Mouse (Mus musculus) liver, embryonic 12.5 days (tissue): ENCODE measurements at regions not wholly inside any gene's neighbourhood (a gene's known extent, or its start where the extent isn't known, plus 50 kb on each side); places are given as distances from the start of the nearest gene placed in this dataset.
A peak's percentile ranks its signal among the peaks of the same experiment; 100 is the strongest.

ENCODE experiments used
- ATAC-seq: fragments of 200-750 bp; cut with Nextera tagmentation; 2 replicates; pipeline ENCODE4 v1.8.0; 2017; ENCODE audit warnings: moderate number of reproducible peaks, mild to moderate bottlenecking, moderate library complexity
- H3K27ac ChIP-seq: fragments of 300-500 bp; sonication (generic); 2 replicates; pipeline ENCODE4 v1.5.1; 2016; ENCODE audit warnings: mild to moderate bottlenecking
- H3K27me3 ChIP-seq: fragments of 300-500 bp; sonication (generic); replicated peaks from 2 replicates; pipeline ENCODE4 v1.6.1; 2016; ENCODE audit warnings: mild to moderate bottlenecking, moderate library complexity
- H3K36me3 ChIP-seq: fragments of 300-500 bp; sonication (generic); 2 replicates; pipeline ENCODE4 v1.6.1; 2016; ENCODE audit warnings: mild to moderate bottlenecking, moderate library complexity
- H3K4me1 ChIP-seq: fragments of 300-500 bp; sonication (generic); 2 replicates; pipeline ENCODE4 v1.6.1; 2016
- H3K4me2 ChIP-seq: fragments of 300-500 bp; sonication (generic); 2 replicates; pipeline ENCODE4 v1.6.1; 2016; ENCODE audit warnings: mild to moderate bottlenecking, moderate library complexity
- H3K4me3 ChIP-seq: fragments of 300-500 bp; sonication (generic); 2 replicates; pipeline ENCODE4 v1.5.1; 2016; ENCODE audit warnings: mild to moderate bottlenecking, moderate library complexity
- H3K9ac ChIP-seq: fragments of 300-500 bp; sonication (generic); 2 replicates; pipeline ENCODE4 v1.6.1; 2016; ENCODE audit warnings: mild to moderate bottlenecking, moderate library complexity
- H3K9me3 ChIP-seq: fragments of 300-500 bp; sonication (generic); replicated peaks from 2 replicates; pipeline ENCODE4 v1.6.1; 2016; ENCODE audit warnings: mild to moderate bottlenecking, moderate library complexity
- WGBS: fragments of 180-500 bp; shearing (Covaris S2); methylation state at CpG from one replicate; pipeline ENCODE4 v1.1.7; 2016; ENCODE audit not compliant: insufficient replicate concordance; 5-methylcytosine and 5-hydroxymethylcytosine counted together

DNA sequence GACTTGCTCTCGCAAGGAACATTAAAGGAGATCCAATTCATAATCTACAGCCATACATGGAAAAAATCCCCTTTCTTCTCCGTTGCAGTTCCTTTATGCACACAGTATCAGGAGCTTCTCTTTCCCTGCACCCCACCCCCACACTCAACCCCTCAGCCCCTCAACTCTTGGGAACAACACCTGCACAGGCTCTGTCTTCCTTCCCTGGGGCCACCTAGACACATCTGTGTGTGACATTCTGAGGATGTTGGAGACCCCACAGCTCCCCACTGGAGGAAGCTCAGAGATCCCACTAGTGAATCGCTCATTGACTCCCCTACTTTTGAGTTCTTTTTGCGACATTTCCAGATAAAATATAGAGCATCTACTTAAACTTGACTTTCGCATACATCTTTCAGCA is 174.4 kb downstream of the Icos start:
- no peak for ATAC-seq
- WGBS: 66% methylated on average over 5 of the region's 5 CpGs

DNA sequence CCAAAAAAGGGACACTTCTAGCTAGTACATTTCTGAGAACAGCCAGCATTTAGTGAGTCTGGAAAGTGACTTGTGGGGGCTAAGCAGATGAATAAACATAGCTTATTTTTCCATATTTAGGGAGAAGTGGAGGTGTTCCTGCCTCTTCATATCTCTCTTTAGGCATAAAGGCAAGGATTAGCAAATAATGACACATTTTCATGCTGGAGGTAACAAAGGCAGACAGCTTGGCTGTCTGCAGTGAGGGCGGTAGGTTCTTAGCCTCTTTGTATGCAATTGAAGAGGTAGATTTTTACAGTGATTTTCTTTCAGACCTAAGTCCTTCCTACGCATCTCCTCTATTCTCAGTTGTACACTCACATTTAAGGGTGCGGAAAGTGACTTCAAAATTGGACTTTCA is 176.5 kb downstream of the Icos start:
- Histone ChIP-seq H3K4me3 (no peak overlapping the region), H3K9me3 (no peaks in the 10 kb centered on the region), H3K36me3 (no peaks in the 10 kb centered on the region), H3K4me2 (no peak overlapping the region), H3K9ac (no peak overlapping the region), H3K27me3 (no peaks in the 10 kb centered on the region), H3K4me1 (no peaks in the 10 kb centered on the region), H3K27ac (no peak overlapping the region)
- ATAC-seq: no peak
- 78% methylated on average over 3 of the region's 3 CpGs for WGBS

More for the DNA sequence above, 174.4 kb downstream of the Icos start:
- H3K9ac ChIP-seq: no peak overlapping the region
- no peaks in the 10 kb centered on the region for H3K9me3 ChIP-seq
- H3K27me3 ChIP-seq: no peaks in the 10 kb centered on the region
- no peak overlapping the region for H3K27ac ChIP-seq
- H3K4me2 ChIP-seq: no peak overlapping the region
- no peaks in the 10 kb centered on the region for H3K4me1 ChIP-seq
- H3K4me3 ChIP-seq: no peak overlapping the region
- no peaks in the 10 kb centered on the region for H3K36me3 ChIP-seq

DNA sequence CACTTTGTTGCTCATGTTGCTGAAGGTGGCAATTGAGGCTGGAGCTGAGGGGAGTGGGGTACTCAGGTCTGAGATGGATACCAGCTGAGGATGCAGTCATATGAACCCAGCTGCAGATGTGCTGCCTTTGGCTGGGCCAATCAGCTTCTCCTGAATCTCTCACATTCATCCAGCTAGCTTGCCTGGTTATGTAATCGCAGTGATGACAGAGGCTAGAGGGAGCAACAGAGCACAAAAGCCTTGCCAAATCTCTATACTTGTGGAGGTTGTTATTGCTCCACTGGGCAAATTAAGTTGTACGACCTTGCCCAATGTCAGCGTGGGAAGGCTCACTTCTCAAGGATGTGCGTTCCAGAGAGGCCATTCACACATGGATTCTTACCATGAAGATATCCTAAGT is 179.5 kb downstream of the Icos start:
- ATAC-seq: no peak
- Histone ChIP-seq H3K4me3 (no peak overlapping the region), H3K9me3 (no peaks in the 10 kb centered on the region), H3K27ac (no peak overlapping the region), H3K36me3 (no peaks in the 10 kb centered on the region), H3K4me2 (no peak overlapping the region), H3K27me3 (no peaks in the 10 kb centered on the region), H3K4me1 (no peaks in the 10 kb centered on the region), H3K9ac (no peak overlapping the region)
- WGBS: 78% methylated on average over 4 of the region's 4 CpGs

DNA sequence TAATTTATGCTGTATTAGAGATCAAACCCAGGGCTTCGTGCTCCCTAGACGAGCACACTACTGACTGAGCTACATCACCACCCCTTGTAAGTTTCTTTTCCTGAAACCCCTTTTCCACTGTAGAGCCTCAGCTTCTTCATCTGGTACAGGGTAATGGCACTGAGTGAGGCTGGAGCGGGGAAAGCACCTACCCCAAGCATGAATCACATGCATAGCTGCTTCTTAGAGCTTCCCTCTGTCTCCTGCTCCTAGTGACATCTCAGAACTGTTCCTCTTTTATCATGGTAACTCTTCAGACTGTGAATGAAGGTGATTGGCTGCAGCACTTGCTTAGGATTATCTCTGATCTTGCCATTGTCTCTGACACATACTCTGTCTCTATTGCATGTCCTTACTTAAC is 182.8 kb downstream of the Icos start:
- 58% methylated on average over 3 of the region's 3 CpGs for WGBS
- Histone ChIP-seq H3K4me2 (no peak overlapping the region), H3K4me3 (no peak overlapping the region), H3K27ac (no peak overlapping the region), H3K4me1 (no peaks in the 10 kb centered on the region), H3K36me3 (no peaks in the 10 kb centered on the region), H3K9me3 (no peaks in the 10 kb centered on the region), H3K9ac (no peak overlapping the region), H3K27me3 (no peaks in the 10 kb centered on the region)
- ATAC-seq: no peak

DNA sequence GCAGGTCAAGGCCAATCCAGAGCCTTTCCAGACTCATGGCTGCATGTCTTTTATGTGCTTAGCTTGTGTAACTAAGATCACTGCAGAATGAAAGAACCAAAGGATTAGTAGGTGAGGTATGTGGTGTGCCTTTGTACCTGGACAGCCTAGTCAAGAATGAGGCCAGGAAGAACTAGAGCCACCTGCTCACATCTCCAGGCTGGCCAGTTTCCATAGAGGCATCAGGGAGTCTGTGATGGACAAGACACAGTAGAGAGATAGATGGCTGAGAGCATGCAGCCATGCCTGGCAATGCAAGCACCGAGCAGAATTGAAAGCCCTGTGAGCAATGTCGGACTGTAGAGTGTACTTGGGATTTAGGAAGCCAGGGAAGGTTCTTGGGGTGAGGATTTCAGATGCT is 186.5 kb downstream of the Icos start:
- H3K27ac ChIP-seq: no peak overlapping the region
- no peak for ATAC-seq
- no peaks in the 10 kb centered on the region for H3K4me1 ChIP-seq
- H3K4me2 ChIP-seq: no peak overlapping the region
- H3K9ac ChIP-seq: no peak overlapping the region
- 80% methylated on average over 2 of the region's 2 CpGs for WGBS
- H3K9me3 ChIP-seq: no peaks in the 10 kb centered on the region
- H3K36me3 ChIP-seq: no peaks in the 10 kb centered on the region
- no peak overlapping the region for H3K4me3 ChIP-seq
- no peaks in the 10 kb centered on the region for H3K27me3 ChIP-seq

DNA sequence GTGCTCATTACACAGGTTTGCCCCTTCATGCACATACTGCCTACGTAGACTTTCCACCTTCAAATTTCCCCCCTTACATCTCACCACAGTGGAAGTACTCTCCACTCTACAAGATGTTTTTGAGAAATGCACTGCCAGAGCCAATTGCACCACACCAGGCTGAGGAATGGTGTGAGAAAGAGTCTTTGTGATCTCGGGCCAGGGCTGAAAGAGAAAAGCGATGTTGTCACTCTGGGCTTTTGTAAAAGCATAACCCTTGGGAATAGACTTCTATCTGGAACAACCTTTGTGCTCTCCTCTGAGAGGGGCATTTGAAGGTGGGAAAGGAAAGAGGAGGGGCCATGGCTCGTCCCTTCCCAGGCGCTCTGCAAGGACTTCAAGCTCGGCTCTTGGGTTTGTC is 194.2 kb downstream of the Icos start:
- no peaks in the 10 kb centered on the region for H3K9me3 ChIP-seq
- 79% methylated on average over 6 of the region's 6 CpGs for WGBS
- no peaks in the 10 kb centered on the region for H3K27me3 ChIP-seq
- no peak overlapping the region for H3K4me2 ChIP-seq
- no peak overlapping the region for H3K27ac ChIP-seq
- H3K9ac ChIP-seq: no peak overlapping the region
- no peak for ATAC-seq
- no peak overlapping the region for H3K4me3 ChIP-seq
- no peaks in the 10 kb centered on the region for H3K4me1 ChIP-seq
- H3K36me3 ChIP-seq: no peaks in the 10 kb centered on the region

DNA sequence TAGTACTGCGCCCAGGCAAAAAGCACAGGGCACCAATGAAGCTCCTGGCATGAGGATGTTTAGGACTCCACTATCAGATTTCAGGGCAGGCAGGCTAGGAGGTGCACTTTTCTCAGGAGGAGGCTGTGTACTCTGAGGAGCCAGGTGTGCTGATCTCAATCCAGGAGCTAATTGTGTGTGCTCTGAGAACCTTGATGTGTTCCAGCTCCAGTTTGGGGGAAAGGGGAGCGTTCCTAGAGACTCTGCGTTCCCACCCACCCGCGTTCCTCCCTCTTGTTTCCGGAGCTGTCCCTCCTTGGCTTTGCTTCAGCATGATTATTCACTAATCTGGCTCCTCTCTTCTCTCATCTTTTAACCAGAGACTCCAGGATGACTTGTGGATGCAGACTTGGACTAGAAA is 195.2 kb downstream of the Icos start:
- Histone ChIP-seq H3K4me2 (no peak overlapping the region), H3K27me3 (no peaks in the 10 kb centered on the region), H3K4me3 (no peak overlapping the region), H3K36me3 (no peaks in the 10 kb centered on the region), H3K9me3 (no peaks in the 10 kb centered on the region), H3K9ac (no peak overlapping the region), H3K4me1 (no peaks in the 10 kb centered on the region), H3K27ac (no peak overlapping the region)
- 67% methylated on average over 6 of the region's 6 CpGs for WGBS
- no peak for ATAC-seq

DNA sequence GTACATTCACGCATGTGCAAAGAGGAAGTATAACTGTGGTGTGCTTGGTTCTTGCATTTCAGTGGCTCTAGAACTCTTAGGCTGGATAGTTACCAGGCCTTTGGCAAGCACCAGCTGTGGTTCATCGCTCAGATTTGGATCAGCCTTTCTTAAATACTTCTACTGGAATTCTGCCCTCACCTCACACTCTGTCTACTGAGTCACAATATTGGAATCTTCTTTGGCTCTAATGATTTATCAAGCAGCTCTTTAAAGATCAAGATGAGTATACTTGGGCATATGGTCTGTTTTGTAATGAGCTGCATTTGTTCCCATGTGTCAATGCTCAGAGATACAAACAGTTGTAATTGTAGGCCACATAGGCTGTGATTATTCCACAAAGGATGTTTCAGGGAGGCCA is 197.5 kb downstream of the Icos start:
- 62% methylated on average over 2 of the region's 2 CpGs for WGBS
- H3K9me3 ChIP-seq: no peaks in the 10 kb centered on the region

DNA sequence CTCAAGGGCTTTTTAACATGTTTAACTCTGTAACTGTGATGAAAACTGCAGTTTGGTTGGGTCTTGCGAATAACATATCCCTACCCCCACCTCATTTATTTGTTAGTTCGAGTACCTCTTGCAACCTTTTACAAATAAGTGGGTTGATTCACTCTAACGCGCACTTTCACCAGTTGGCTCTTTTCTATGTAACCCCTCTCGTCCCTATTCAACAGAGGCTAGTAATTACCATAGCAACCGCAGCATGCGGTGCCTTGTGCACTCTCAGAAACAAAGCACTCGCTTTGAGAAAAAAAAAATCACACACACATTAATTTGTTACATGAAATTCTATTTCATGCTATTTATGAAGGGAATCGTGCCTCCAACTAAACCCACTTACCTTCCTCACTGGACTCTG is 201.7 kb downstream of the Icos start:
- WGBS: 69% methylated on average over 9 of the region's 9 CpGs

More for the DNA sequence above, 197.5 kb downstream of the Icos start:
- Histone ChIP-seq H3K27ac (no peak overlapping the region), H3K36me3 (no peaks in the 10 kb centered on the region), H3K4me2 (no peak overlapping the region), H3K9ac (no peak overlapping the region), H3K27me3 (no peaks in the 10 kb centered on the region), H3K4me3 (no peak overlapping the region), H3K4me1 (no peaks in the 10 kb centered on the region)
- no peak for ATAC-seq

DNA sequence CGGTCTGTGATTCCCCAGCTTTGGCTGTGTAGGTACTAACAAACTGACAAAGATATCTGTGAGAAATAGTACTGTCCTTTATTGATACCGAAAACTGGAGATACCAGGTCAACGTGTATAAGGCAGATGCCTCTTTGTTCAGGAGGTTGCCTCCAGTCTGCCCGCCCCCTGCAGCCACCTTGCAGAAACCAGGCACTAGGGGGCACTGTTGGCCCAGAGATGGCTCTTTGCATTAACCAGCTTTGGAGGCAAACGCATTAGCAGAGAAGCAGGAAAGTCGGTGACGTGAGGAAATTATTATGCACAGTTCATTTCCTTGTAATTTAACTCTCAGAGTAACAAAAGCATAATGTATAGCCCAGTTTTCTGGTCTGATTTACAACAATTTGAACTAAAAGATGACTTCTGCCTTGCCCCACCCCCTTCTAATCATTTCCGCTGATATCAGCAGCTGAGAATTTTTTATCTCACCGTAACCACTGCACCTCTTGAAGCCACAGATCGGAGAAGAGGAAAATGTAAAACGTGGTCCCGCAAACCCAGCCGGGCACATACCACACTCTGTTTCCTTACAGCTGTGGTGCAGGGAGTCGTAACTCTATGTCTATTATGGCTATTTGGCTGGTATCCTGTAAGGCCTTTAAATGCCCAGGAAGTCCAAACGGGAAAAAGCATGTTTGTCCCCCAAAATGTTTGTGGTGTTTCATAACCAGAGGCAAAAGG is 203.5 kb downstream of the Icos start:
- no peak overlapping the region for H3K27ac ChIP-seq

More for the DNA sequence above, 201.7 kb downstream of the Icos start:
- ATAC-seq: no peak
- H3K4me3 ChIP-seq: no peak overlapping the region
- no peaks in the 10 kb centered on the region for H3K9me3 ChIP-seq
- H3K27me3 ChIP-seq: no peaks in the 10 kb centered on the region
- H3K4me1 ChIP-seq: peaks cover 5% of the 10 kb centered on the region; the same call in 1 of the 2 replicates
- no peaks in the 10 kb centered on the region for H3K36me3 ChIP-seq
- H3K4me2 ChIP-seq: no peak overlapping the region
- no peak overlapping the region for H3K27ac ChIP-seq
- no peak overlapping the region for H3K9ac ChIP-seq

DNA sequence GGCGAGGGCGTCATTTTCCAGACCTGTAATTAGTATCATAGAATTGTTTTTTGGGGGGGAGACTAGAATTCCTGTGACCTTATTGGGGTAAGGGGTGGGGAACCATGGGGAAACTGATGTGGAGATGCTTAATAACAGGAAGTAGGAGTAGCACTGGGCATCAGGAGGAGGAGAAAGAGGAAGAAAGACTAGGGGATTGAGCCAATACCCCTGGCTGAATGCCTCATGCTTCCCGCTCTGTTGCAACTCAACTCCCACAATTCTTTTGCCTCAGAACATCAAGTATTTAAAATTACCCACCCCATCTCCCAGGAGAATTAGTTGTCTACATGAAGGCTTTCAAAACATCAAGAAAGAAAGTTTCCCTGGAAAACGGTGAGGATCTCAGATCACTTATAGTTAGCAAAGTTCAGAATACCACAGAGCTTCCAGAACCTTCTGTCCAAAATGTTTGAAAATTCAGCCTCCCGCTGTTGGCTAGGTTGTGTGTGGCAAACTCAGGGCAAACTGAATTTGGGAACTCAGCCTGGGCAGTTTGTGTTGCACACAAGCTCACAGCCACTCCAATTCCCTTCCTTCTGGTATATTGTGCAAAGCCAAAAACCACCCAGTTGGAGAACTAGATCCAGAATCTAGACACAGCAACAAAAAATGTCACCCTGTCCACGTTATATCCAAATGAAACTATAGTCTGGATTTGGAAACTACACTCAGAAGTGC is 209.8 kb downstream of the Icos start:
- H3K27ac ChIP-seq: no peak overlapping the region
- no peaks in the 10 kb centered on the region for H3K27me3 ChIP-seq
- 67% methylated on average over 6 of the region's 6 CpGs for WGBS
- H3K4me3 ChIP-seq: no peak overlapping the region
- H3K4me2 ChIP-seq: no peak overlapping the region
- no peaks in the 10 kb centered on the region for H3K4me1 ChIP-seq
- no peaks in the 10 kb centered on the region for H3K9me3 ChIP-seq
- no peak overlapping the region for H3K9ac ChIP-seq
- ATAC-seq: no peak
- H3K36me3 ChIP-seq: no peaks in the 10 kb centered on the region

More for the DNA sequence above, 203.5 kb downstream of the Icos start:
- H3K27me3 ChIP-seq: no peaks in the 10 kb centered on the region
- H3K36me3 ChIP-seq: no peaks in the 10 kb centered on the region
- H3K4me3 ChIP-seq: no peak overlapping the region
- 11% methylated on average over 15 of the region's 15 CpGs for WGBS
- H3K4me1 ChIP-seq: peaks cover 5% of the 10 kb centered on the region; the same call in 1 of the 2 replicates
- no peaks in the 10 kb centered on the region for H3K9me3 ChIP-seq
- no peak for ATAC-seq
- H3K9ac ChIP-seq: no peak overlapping the region
- H3K4me2 ChIP-seq: peak overlapping the region; percentile 39

DNA sequence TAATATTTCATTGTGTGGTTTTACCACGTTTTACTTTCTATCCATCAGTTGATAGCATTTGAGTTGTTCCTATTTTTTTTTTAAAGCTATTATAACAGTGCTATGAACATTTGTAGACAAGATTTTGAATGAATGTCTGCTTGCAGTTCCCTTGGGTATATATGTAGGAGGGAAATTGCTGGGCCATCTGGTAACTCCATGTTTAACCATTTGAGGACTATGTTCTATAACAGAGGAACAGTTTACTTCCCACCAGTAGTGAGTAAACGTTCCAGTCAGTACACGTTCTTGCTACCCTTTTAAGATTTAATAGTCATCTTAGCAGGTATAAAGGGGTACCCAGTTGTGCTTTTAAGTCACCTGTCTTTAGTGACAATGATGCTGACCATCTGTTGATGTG is 213.2 kb downstream of the Icos start:
- H3K36me3 ChIP-seq: no peaks in the 10 kb centered on the region
- H3K4me1 ChIP-seq: no peaks in the 10 kb centered on the region
- 68% methylated on average over 3 of the region's 3 CpGs for WGBS
- H3K27me3 ChIP-seq: no peaks in the 10 kb centered on the region
- no peaks in the 10 kb centered on the region for H3K9me3 ChIP-seq
- no peak for ATAC-seq
- H3K27ac ChIP-seq: no peak overlapping the region
- H3K4me2 ChIP-seq: no peak overlapping the region
- no peak overlapping the region for H3K9ac ChIP-seq
- H3K4me3 ChIP-seq: no peak overlapping the region
